Mouse (Mus musculus) common myeloid progenitor, adult 5-6 weeks (primary cell): ENCODE data around the gene Hist1h1t. TPM values are rescaled to one million over a fixed set of nuclear protein-coding genes. Genes with fewer than 3 reads are reported as not detected.
A peak's percentile ranks its signal among the peaks of the same experiment; 100 is the strongest.
"Not testable (repeated sequence)": the region's sequence is repeated elsewhere in the genome, so short reads cannot be mapped to it uniquely, and the experiment has no call there.

Experiments
- ATAC-seq: replicated peaks from 2 replicates; pipeline ENCODE4 v1.8.0; 2016; ENCODE audit warnings: low read depth, mild to moderate bottlenecking, moderate TSS enrichment, inconsistent platforms; ENCODE audit not compliant: poor library complexity, severe bottlenecking
- total RNA-seq: library from RNA; stranded (forward); fragments of 200-1000, 187-1606 nt; gene quantifications from 2 replicates; pipeline ENCODE4 v1.2.3, GENCODE M21; 2017

Gene Hist1h1t
- total RNA-seq, 1 experiment from 2014 or later: 0.55 TPM

- peak; percentile 82 for ATAC-seq
Measured at GRCm38 (mm10) chr13:23698300-23698693, 2.7 kb downstream of the Hist1h1t start, which contains the start of gene Hist1h4c. Hist1h4c (minus strand) TSS chr13:23698454.

GRCm38 (mm10) chr13:23698996-23699395, 3.4 kb downstream of the Hist1h1t start:
- ATAC-seq: no peak

- ATAC-seq: no peak
Measured at GRCm38 (mm10) chr13:23699767-23700166, 4.2 kb downstream of the Hist1h1t start.

- ATAC-seq: peak; percentile 64
Measured at GRCm38 (mm10) chr13:23700786-23701520, 5.3 kb downstream of the Hist1h1t start.

- no peak for ATAC-seq
Measured at GRCm38 (mm10) chr13:23702220-23702619, 6.6 kb downstream of the Hist1h1t start.

- not testable (repeated sequence) for ATAC-seq
Measured at GRCm38 (mm10) chr13:23702801-23703200, 7.2 kb downstream of the Hist1h1t start.

- peak; percentile 31 for ATAC-seq
Measured at GRCm38 (mm10) chr13:23705751-23706356, 10.2 kb downstream of the Hist1h1t start.

- no peak for ATAC-seq
Measured at GRCm38 (mm10) chr13:23706771-23707170, 11.2 kb downstream of the Hist1h1t start.

GRCm38 (mm10) chr13:23708041-23708440, 12.4 kb downstream of the Hist1h1t start:
- no peak for ATAC-seq

GRCm38 (mm10) chr13:23708654-23709053, 13.0 kb downstream of the Hist1h1t start:
- no peak for ATAC-seq

GRCm38 (mm10) chr13:23709714-23710373, 14.2 kb downstream of the Hist1h1t start:
- no peak for ATAC-seq

GRCm38 (mm10) chr13:23710374-23711089, 14.9 kb downstream of the Hist1h1t start, which contains the start of gene Hfe:
Hfe (minus strand) TSS chr13:23710854.
- peak; percentile 68 for ATAC-seq

GRCm38 (mm10) chr13:23716261-23717042, 20.8 kb downstream of the Hist1h1t start:
- peak; percentile 77 for ATAC-seq

- no peak for ATAC-seq
Measured at GRCm38 (mm10) chr13:23717176-23717575, 21.6 kb downstream of the Hist1h1t start.

- ATAC-seq: not testable (repeated sequence)
Measured at GRCm38 (mm10) chr13:23717593-23718245, 22.1 kb downstream of the Hist1h1t start.

- ATAC-seq: 0 out of 2 replicates have a peak, but pooled peaks have one; percentile 29
Measured at GRCm38 (mm10) chr13:23724239-23724638, 28.6 kb downstream of the Hist1h1t start.

- ATAC-seq: no peak
Measured at GRCm38 (mm10) chr13:23725213-23725612, 29.6 kb downstream of the Hist1h1t start.

- no peak; the same call in 1 of the 2 replicates for ATAC-seq
Measured at GRCm38 (mm10) chr13:23728472-23729191, 33.0 kb downstream of the Hist1h1t start.
